Mouse (Mus musculus): Measurements from ENCODE around the gene Gm9508. TPM values are rescaled to one million over a fixed set of nuclear protein-coding genes. Genes with fewer than 3 reads are reported as not detected.
"Not testable (repeated sequence)": the region's sequence is repeated elsewhere in the genome, so short reads cannot be mapped to it uniquely, and the experiment has no call there.

Gene Gm9508
- not detected in 2 replicates for total RNA-seq (2014; rRNA removed)
- not detected in 2 replicates for polyA plus RNA-seq (2015; fragmentation: Nextera tagmentation; extraction: Ambion mirVana)

DNA sequence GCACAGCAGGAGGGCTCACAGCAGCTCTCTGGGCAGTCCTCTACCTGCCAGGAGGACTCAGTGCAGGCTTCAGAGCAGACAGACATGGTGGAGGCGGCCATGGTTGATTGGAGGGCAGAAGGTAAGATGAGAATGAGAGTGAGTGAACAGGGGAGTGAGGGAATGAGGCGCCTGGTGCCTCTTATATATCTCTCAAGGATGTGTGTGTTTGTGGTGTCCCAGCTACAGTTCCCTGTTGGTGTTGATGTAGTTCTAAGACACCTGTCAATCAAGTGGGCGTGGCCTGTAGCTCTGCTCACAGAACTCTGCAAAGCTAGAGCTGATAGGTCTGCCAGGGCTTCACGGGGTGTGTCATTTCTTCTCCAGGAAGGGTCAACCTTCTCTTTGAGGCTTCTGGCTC lies at the start of gene Gm9508:
Gm9508 (minus strand) TSS at position 101 of the 400 bp plus-strand sequence.
- no peaks in the 10 kb centered on the region; the same call in 1 of the 2 replicates for H3K9me3 ChIP-seq (ENCODE audit: low read length)
- WGBS = 46% methylated on average over 4 of the region's 4 CpGs

GRCm38 (mm10) chr10:77741924-77742688 lies 45.1 kb upstream of the Gm9508 start, which contains the start of gene Gm18596:
Gm18596 (minus strand) TSS chr10:77742638.
- not testable (repeated sequence) for H3K4me1 ChIP-seq (ENCODE audit: insufficient read depth)
- WGBS = 55% methylated on average over 4 of the region's 5 CpGs
- peak; percentile 19 for DNase-seq

More for the DNA sequence above, at the start of gene Gm9508:
- Histone ChIP-seq H3K4me1 (ENCODE audit: insufficient read depth) (no peaks in the 10 kb centered on the region), H3K4me2 (ENCODE audit: low read depth) (no peak within 1 kb of the TSS), H3K27me3 (ENCODE audit: insufficient read depth, low read length) (no peaks in the 10 kb centered on the region), H3K9ac (no peak within 1 kb of the TSS), H3K27ac (ENCODE audit: low read depth, low read length) (no peak within 1 kb of the TSS), H3K36me3 (ENCODE audit: insufficient read depth) (no peaks in the 10 kb centered on the region), H3K4me3 (ENCODE audit: low read depth, low read length) (no peak within 1 kb of the TSS)
- no peak for DNase-seq
- TF ChIP-seq CTCF (IDR thresholded peaks at IDR 0.05; ENCODE audit: low read depth) = no peak
- no peak for ATAC-seq

GRCm38 (mm10) chr10:77738929-77739328 lies 41.9 kb upstream of the Gm9508 start:
- TF ChIP-seq CTCF (IDR thresholded peaks at IDR 0.05; ENCODE audit: low read depth) = no peak
- H3K9ac ChIP-seq = no peak overlapping the region
- H3K36me3 ChIP-seq (ENCODE audit: insufficient read depth) = no peaks in the 10 kb centered on the region
- no peaks in the 10 kb centered on the region for H3K4me1 ChIP-seq (ENCODE audit: insufficient read depth)
- no peak overlapping the region for H3K4me2 ChIP-seq (ENCODE audit: low read depth)
- no peak for DNase-seq
- H3K27me3 ChIP-seq (ENCODE audit: insufficient read depth, low read length) = no peaks in the 10 kb centered on the region
- no peak overlapping the region for H3K4me3 ChIP-seq (ENCODE audit: low read depth, low read length)
- H3K9me3 ChIP-seq (ENCODE audit: low read length) = peaks cover 4% of the 10 kb centered on the region; the same call in 1 of the 2 replicates
- 89% methylated on average over 4 of the region's 4 CpGs for WGBS
- no peak overlapping the region for H3K27ac ChIP-seq (ENCODE audit: low read depth, low read length)
- ATAC-seq = no peak

More at GRCm38 (mm10) chr10:77741924-77742688, 45.1 kb upstream of the Gm9508 start, which contains the start of gene Gm18596:
- H3K27ac ChIP-seq (ENCODE audit: low read depth, low read length); ATAC-seq; H3K4me3 ChIP-seq (ENCODE audit: low read depth, low read length); H3K36me3 ChIP-seq (ENCODE audit: insufficient read depth); H3K4me2 ChIP-seq (ENCODE audit: low read depth); H3K9me3 ChIP-seq (ENCODE audit: low read length); H3K27me3 ChIP-seq (ENCODE audit: insufficient read depth, low read length); H3K9ac ChIP-seq: not testable (repeated sequence)

DNA sequence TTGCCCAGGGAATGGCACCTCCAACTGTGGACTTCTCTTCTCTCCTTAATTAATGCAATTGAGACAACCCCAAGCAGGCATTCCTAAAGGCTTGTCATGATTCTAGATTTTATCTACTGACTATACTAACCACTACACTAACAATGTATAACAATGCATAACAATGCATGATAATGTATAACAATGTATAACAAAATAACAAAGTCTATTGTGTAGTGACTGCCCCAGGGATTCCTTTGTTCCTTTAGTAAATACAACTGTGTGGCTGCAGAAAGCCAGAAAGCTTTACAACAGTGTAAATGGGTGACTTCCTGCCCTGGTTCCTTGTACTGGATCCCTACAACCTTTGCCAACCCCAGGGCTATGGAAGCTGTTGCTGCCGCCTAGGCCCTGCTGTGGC lies 38.9 kb upstream of the Gm9508 start:
- no peak overlapping the region for H3K4me2 ChIP-seq (ENCODE audit: low read depth)
- no peak for ATAC-seq
- peaks cover 4% of the 10 kb centered on the region; the same call in 1 of the 2 replicates for H3K9me3 ChIP-seq (ENCODE audit: low read length)
- no peaks in the 10 kb centered on the region for H3K36me3 ChIP-seq (ENCODE audit: insufficient read depth)
- DNase-seq = no peak
- H3K4me3 ChIP-seq (ENCODE audit: low read depth, low read length) = no peak overlapping the region
- no peak for TF ChIP-seq CTCF (IDR thresholded peaks at IDR 0.05; ENCODE audit: low read depth)
- H3K9ac ChIP-seq = no peak overlapping the region
- WGBS = 97% methylated on average over 1 of the region's 1 CpGs
- no peaks in the 10 kb centered on the region for H3K4me1 ChIP-seq (ENCODE audit: insufficient read depth)
- no peak overlapping the region for H3K27ac ChIP-seq (ENCODE audit: low read depth, low read length)
- H3K27me3 ChIP-seq (ENCODE audit: insufficient read depth, low read length) = no peaks in the 10 kb centered on the region

DNA sequence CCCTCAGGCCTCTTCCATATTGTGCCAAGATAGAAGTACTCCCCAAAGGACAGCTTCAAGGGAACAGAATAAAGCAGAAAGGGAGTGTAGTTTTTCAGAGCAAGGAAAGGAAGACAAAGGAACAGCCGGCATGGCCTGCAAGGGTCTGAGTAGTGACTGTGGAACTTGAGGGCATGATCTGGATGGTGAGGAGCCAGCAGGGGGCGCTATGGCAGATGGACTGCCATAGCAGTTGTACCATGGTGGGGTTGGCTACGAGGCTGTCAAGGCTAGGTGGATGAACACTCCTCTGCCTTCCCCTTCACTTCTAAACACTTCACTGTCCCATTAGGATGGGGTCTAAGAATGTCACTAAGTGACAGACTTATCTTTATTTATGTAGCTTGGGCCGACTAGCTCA lies 32.2 kb upstream of the Gm9508 start:
- WGBS = 46% methylated on average over 4 of the region's 4 CpGs
- no peak overlapping the region for H3K4me2 ChIP-seq (ENCODE audit: low read depth)

DNA sequence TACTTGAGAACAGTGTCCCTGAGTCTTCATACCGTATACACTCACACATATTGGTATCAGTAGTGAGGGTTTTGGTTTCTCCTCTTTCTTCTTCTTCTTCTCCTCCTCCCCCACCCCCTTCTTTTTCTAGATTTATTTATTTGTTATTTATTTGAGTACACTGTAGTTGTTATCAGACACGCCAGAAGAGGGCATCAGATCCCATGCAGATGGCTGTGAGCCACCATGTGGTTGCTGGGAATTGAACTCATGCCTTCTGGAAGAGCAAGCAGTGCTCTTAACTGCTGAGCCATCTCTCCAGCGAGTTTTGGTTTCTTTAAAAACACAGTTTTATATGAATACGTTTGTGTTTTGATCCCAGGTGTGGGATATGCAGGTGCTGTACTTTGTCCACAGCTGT lies 31.2 kb upstream of the Gm9508 start:
- WGBS = 61% methylated on average over 4 of the region's 4 CpGs
- DNase-seq = no peak
- TF ChIP-seq CTCF (IDR thresholded peaks at IDR 0.05; ENCODE audit: low read depth) = no peak

More for the DNA sequence above, 32.2 kb upstream of the Gm9508 start:
- Histone ChIP-seq H3K4me1 (ENCODE audit: insufficient read depth) (no peaks in the 10 kb centered on the region), H3K9me3 (ENCODE audit: low read length) (no peaks in the 10 kb centered on the region), H3K27me3 (ENCODE audit: insufficient read depth, low read length) (no peaks in the 10 kb centered on the region), H3K36me3 (ENCODE audit: insufficient read depth) (no peaks in the 10 kb centered on the region), H3K27ac (ENCODE audit: low read depth, low read length) (no peak overlapping the region), H3K4me3 (ENCODE audit: low read depth, low read length) (no peak overlapping the region), H3K9ac (no peak overlapping the region)
- no peak; the same call in 1 of the 2 replicates for TF ChIP-seq CTCF (IDR thresholded peaks at IDR 0.05; ENCODE audit: low read depth)
- DNase-seq (no peak), ATAC-seq (no peak)

GRCm38 (mm10) chr10:77726186-77726585 lies 29.2 kb upstream of the Gm9508 start, which contains the start of gene Gm10100:
Gm10100 (plus strand) TSS chr10:77726486.
- Histone ChIP-seq H3K4me2 (ENCODE audit: low read depth) (no peak within 1 kb of the TSS), H3K9ac (no peak within 1 kb of the TSS), H3K27ac (ENCODE audit: low read depth, low read length) (no peak within 1 kb of the TSS), H3K4me1 (ENCODE audit: insufficient read depth) (no peaks in the 10 kb centered on the region), H3K4me3 (ENCODE audit: low read depth, low read length) (no peak within 1 kb of the TSS), H3K27me3 (ENCODE audit: insufficient read depth, low read length) (no peaks in the 10 kb centered on the region), H3K9me3 (ENCODE audit: low read length) (no peaks in the 10 kb centered on the region), H3K36me3 (ENCODE audit: insufficient read depth) (no peaks in the 10 kb centered on the region)
- DNase-seq (no peak), ATAC-seq (no peak)
- no peak for TF ChIP-seq CTCF (IDR thresholded peaks at IDR 0.05; ENCODE audit: low read depth)
- 21% methylated on average over 3 of the region's 3 CpGs for WGBS

More for the DNA sequence above, 31.2 kb upstream of the Gm9508 start:
- Histone ChIP-seq H3K4me2 (ENCODE audit: low read depth) (no peak overlapping the region), H3K9me3 (ENCODE audit: low read length) (no peaks in the 10 kb centered on the region), H3K4me3 (ENCODE audit: low read depth, low read length) (no peak overlapping the region), H3K4me1 (ENCODE audit: insufficient read depth) (no peaks in the 10 kb centered on the region), H3K27me3 (ENCODE audit: insufficient read depth, low read length) (no peaks in the 10 kb centered on the region), H3K9ac (no peak overlapping the region), H3K36me3 (ENCODE audit: insufficient read depth) (no peaks in the 10 kb centered on the region), H3K27ac (ENCODE audit: low read depth, low read length) (no peak overlapping the region)
- ATAC-seq = no peak

Data from forebrain, postnatal 0 days (tissue).